Mouse (Mus musculus): ENCODE measurements around the gene Cbfa2t2.

DNA sequence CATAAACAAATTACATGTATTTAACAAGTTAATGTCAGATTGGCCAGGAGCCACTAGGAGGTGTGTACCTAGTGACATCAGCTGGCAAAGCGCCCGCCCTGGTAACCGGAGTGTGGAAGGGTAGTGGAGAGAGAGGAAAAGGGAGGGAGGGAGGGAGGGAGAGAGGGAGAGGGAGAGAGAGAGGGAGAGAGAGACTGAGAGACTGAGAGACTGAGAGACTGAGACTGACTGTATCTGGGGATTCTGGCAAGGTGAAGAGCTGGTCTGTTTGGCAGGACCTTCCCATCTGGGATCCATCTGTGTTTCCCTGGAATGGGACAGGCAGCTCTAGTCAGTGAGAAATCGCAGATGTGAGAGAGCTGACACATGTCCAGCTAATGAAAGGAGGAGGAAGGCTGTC, 23.6 kb downstream of the Cbfa2t2 start:
- TF ChIP-seq CTCF (IDR thresholded peaks at IDR 0.05; ENCODE audit: control insufficient read depth, insufficient read depth, insufficient read length) (no peak), MAX (IDR thresholded peaks at IDR 0.05) (no peak), USF1 (IDR thresholded peaks at IDR 0.05; ENCODE audit: low read depth) (no peak), CEBPB (IDR thresholded peaks at IDR 0.05; ENCODE audit: low read depth) (no peak), MYOD1 (IDR thresholded peaks at IDR 0.05; ENCODE audit: control insufficient read depth, insufficient read length, low read depth) (no peak), MYOG (IDR thresholded peaks at IDR 0.05; ENCODE audit: control insufficient read depth, extremely low read depth, insufficient read length) (no peak), FOSL1 (IDR thresholded peaks at IDR 0.05; ENCODE audit: insufficient read depth, low read length, poor library complexity, severe bottlenecking) (no peak)

Data from C2C12 (cell line).